Mouse (Mus musculus) gastrocnemius, postnatal 4 days (tissue): ENCODE data around the gene Gm26620. TPM values are rescaled to one million over a fixed set of nuclear protein-coding genes. Genes with fewer than 3 reads are reported as not detected.

Experiments used
- DNase-seq, 2 experiments: peaks; one replicate each; pipeline ENCODE4 v3.0.0; 2021 to 2022; ENCODE audit warnings: low spot score in 2 of 2, mixed read lengths in 2 of 2
- long read RNA-seq, 2 experiments: library from polyadenylated mRNA; stranded (forward); transcript quantifications; one replicate each; pipeline ENCODE4 v2.0.0; 2021
- total RNA-seq, 2 experiments: library from RNA; stranded (reverse); gene quantifications; 2 replicates each; pipeline ENCODE4 v1.2.3; 2021

Gene Gm26620
- under 1 TPM; 0.59 to 0.67 TPM for total RNA-seq
- long read RNA-seq, experiment 1, result 0 reads
- long read RNA-seq, experiment 2, partial matches to known transcripts, result 0 of 1 reads
- long read RNA-seq, experiment 2, other reads (novel, unspliced or antisense), result 0 of 1 reads

- DNase-seq, result peak; percentile 67 to 84
Measured at GRCm38 (mm10) chr1:170884978-170885561, at the start of gene Gm26620, which contains the start of gene Dusp12. Gene Gm26620 (plus strand): TSS chr1:170885065. Gene Dusp12 (minus strand): TSS chr1:170885540.

DNA sequence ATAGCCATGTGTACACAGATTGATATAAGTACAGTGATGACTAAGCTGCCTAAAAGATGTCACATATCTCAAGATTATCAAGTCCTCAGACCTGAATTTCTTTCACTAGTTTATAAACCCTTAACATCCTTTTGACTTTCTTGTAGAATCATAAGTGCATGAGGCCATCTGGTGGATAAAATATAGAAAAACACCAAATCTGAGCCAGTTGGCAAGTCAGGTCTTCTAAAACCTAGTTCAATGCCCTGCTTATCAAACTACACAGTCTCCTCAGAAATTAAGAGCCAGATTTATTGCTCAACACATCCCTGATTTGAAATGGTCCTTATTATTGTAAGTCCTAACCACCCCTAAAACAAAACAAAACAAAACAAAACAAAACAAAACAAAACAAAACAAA lies 45.2 kb upstream of the Gm26620 start:
- no peak for DNase-seq

GRCm38 (mm10) chr1:170844380-170844779 lies 40.5 kb upstream of the Gm26620 start:
- no peak for DNase-seq

DNA sequence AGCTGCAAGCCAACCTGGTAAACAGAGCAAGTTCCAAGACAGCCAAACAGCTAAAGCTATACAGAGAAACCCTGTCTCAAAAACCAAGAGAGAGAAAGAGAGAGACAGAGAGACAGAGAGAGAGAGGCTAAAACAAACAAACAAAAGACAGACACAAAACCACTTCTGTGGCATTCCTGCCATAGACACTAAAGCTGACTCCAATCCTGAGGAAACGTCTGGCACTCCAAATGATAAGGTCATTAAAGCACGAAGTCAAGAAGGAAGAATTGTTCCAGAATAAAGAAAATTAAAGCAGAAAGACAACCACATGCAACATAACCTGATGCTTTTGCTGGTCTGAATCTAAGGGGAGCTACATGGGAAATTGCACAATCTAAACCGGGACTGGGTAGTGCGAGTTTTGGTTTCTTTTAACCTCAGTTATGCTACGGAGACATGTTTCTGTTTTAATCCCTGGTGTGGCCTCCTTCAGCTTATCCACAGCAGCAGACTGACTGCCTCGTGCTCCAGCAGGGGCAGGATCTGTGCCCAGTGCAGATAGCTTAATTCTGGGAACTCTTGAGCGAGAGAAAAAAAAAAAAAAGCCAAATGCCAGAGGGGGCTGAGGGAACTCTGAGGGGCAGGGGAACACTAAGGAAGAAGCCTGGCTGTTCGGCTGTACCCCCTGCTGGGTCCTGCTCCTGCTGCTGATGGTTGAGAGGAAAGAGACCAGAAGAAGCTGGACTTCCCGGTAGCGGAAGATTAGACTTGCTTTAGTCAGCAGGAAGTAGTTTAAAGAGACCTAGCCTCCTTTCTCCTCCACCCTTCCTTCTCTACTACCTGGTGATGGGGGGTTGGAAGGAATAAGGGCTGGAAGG lies 39.2 kb upstream of the Gm26620 start:
- DNase-seq, result no peak

GRCm38 (mm10) chr1:170850007-170850406 lies 34.9 kb upstream of the Gm26620 start:
- no peak for DNase-seq

GRCm38 (mm10) chr1:170850637-170851624 lies 33.9 kb upstream of the Gm26620 start:
- DNase-seq, result no peak

GRCm38 (mm10) chr1:170853604-170854003 lies 31.3 kb upstream of the Gm26620 start:
- DNase-seq, result no peak

DNA sequence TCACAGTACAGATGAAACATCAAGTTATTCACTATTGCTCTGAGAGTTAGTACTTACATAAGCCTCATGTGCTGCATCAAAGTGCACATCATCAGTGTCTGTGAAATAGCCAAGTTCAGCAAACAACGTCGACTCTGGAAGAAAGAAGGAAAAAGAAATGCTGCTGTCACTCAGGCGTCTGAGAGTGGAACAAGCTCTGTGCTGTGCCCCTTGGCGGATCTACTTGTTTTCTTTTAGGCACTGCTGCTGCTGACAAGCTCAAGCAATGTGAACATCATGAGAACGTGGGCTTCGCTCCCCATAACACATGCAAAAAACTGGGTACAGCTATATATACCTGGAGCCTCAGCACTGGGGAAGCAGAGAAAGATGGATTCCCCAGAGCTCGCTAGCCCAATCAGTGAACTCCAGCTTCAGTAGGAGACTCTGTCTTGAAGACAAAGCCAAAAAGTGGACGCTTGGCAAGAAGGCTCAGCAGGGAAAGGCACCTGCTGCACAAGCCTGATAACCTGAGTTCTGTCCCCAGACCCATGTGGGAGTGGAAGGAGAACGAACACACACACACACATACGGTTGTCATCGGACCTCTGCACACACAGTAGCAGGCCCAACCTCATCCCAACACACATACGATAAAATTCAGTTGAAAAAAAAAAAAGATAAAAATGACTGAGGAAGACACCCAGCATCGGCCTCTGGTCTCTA lies 29.7 kb upstream of the Gm26620 start:
- DNase-seq, result no peak

- DNase-seq, result no peak
Measured at GRCm38 (mm10) chr1:170857369-170857768, 27.5 kb upstream of the Gm26620 start.

DNA sequence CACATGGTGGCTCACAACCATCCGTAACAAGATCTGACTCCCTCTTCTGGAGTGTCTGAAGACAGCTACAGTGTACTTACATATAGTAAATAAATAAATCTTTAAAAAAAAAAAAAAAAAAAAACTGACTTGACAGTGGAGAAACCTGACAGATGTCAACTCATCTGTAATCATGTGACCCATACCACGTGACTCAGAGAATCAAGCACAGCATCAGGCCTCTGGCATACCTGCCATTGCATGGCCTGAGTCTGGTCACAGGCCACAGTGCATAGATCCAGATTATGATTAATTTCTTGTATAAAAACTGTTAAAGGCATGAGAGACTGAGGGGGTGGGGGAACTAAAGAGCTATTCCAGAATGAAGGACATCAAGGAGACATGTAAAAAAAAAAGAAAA lies 26.0 kb upstream of the Gm26620 start:
- no peak for DNase-seq

DNA sequence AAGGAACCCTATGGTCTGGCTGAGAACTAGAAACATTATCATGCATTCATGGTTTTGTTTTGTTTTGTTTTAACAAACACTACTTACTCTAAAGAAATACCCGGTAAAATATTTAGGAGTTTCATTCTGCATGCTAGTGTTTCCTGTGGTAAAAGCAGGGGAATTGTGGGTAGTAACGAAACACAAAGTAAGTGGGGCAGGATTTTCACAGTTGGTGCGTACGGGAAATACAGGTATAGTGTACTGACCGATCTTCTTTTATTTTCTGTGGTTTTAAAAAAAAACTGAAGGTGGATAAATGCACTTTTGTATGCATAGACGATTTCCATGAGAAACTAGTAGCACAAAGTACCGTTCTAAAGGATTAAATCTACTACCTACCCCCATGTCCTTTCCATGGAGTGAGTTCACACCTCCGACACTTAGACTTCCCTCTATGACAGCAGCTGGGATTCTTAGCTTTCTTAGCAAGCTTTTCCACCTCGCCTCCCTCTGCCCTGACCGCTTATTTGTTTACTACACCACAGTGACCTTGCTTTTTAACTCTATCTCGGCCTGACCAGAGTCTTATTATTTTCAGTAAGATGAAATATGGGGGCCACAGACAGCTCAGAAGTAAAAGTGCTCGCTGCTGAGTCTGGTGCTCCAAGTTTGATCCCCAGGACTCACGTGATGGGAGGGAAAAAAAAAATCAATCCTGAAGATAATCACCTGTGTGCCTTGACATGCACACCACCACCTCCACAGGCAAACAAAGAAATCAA lies 23.0 kb upstream of the Gm26620 start:
- DNase-seq, result no peak

GRCm38 (mm10) chr1:170862435-170862717 lies 22.5 kb upstream of the Gm26620 start:
- DNase-seq, result no peak

GRCm38 (mm10) chr1:170863033-170863432 lies 21.8 kb upstream of the Gm26620 start:
- no peak for DNase-seq

DNA sequence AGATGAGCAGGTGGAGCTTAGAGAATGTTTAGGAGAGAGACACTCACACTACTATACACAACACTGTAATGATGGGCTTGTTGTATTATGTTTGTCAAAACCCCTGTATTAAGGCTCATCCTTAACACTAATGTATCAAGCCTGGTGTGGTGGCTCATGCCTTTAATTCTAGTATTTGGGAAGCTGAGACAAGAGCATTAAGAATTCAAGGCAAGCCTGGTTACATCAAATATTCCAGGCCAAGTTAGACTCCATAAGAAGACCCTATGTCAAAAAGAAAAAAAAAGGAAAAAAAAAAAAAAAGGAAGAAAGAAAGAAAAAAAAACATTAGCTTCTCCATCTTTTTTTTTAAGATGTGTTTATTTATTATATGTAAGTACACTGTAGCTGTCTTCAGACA lies 20.6 kb upstream of the Gm26620 start:
- no peak for DNase-seq

GRCm38 (mm10) chr1:170864754-170865153 lies 20.1 kb upstream of the Gm26620 start:
- DNase-seq, result no peak

DNA sequence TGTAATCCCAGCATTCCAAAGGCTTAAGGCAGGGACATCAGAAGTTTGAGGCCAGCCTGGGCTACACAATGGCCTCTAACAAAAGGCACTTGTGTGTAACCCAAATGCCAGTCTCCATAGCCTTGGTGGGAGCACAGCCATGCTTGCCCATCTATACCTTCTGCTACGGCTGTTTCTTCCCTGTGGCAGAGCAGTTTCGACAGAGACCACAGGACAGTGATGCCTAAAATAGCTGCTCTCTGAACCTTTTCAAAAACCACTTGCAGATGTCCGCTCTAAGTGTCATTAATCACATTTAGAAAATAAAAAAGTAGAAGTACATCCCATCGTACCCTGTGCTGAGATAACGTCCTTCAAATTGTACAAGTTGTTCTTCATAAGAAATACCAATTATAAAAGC lies 19.5 kb upstream of the Gm26620 start:
- DNase-seq, result no peak

DNA sequence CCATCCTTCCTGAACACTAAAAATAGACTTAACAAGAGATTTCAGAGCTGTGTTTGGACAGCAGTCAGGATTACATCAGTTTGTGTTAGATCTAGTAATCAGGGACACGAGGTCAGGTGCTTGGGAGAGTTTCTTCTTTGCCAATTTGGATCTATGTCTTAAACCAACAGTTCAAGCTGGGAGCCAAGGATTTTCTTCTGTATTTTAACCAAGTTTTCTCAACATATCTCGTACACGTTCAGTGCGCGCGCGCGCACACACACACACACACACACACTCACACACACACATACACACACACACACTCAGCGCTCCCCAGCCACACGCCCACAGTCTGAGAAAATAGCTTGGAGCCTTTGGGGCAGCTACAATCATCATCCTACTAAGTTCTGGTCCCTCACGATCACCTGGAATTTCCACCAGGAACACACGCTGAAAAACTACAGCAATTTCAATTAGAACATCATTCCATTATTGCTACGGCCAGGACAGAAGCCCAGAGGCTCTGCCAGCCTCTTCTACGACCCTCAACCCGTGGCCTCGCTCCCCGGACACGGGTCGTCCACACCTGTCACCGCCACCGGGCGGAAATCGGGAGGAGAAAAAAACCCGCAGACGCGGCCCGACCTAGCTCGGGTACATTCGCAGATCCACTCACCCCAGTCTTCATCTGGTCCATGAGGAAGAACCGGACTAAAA lies 17.7 kb upstream of the Gm26620 start:
- DNase-seq, result no peak

GRCm38 (mm10) chr1:170867691-170868105 lies 17.2 kb upstream of the Gm26620 start, which contains the start of gene Atf6:
Gene Atf6 (minus strand): TSS chr1:170867771.
- peak; percentile 94 to 95 for DNase-seq
